Mouse (Mus musculus) brain, embryonic 14.5 days (tissue): Measurements from ENCODE around the gene Ufsp1.

Experiments used
- CTCF ChIP-seq: fragments of 200-500 bp; IDR thresholded peaks from 2 replicates; pipeline ENCODE4 v1.5.1; 2012; ENCODE audit warnings: inconsistent platforms, mild to moderate bottlenecking, moderate library complexity, borderline replicate concordance; ENCODE audit not compliant: insufficient read depth, insufficient read length; ENCODE audit errors: extremely low read depth
- POLR2A ChIP-seq: fragments of 200-500 bp; IDR thresholded peaks from 2 replicates; pipeline ENCODE4 v1.6.1; 2012; ENCODE audit warnings: mild to moderate bottlenecking, inconsistent platforms, borderline replicate concordance; ENCODE audit not compliant: poor library complexity, insufficient read depth, insufficient read length, severe bottlenecking; ENCODE audit errors: extremely low read depth

GRCm38 (mm10) chr5:137285986-137286385 lies 8.4 kb upstream of the Ufsp1 start:
- TF ChIP-seq POLR2A (no peak), CTCF (no peak)
